Mouse (Mus musculus): ENCODE measurements around the gene Vmn1r117. TPM values are rescaled to one million over a fixed set of nuclear protein-coding genes. Genes with fewer than 3 reads are reported as not detected.
"Not testable (repeated sequence)": the region's sequence is repeated elsewhere in the genome, so short reads cannot be mapped to it uniquely, and the experiment has no call there.

The Vmn1r117 gene
- polyA plus RNA-seq (2012; rRNA removed) (not detected in 2 replicates), polyA plus RNA-seq (2014; fragmentation: Nextera tagmentation; extraction: Ambion mirVana) (not detected in 2 replicates)

DNA sequence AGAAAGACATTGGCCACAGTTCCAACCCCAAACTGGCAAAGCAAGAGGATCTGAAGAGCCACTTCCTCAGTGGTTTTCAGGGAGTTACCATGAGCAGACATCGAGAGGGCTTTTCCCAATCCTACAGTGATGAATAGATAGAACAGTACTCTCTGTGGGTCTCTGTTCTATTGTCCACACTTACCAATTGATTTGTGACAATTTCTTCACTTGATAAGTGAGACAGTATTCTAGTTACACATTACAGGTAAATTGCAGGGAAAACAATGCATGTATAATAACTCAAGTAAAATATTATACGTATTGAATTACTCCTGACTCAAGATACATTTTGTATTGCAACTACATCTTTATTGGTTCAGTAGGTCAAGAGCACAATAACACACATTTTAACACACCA lies at the start of gene Vmn1r117:
Vmn1r117 (minus strand) TSS at position 101 of the 400 bp plus-strand sequence.
- H3K4me3 ChIP-seq (ENCODE audit: insufficient read depth in 1 of 2, low read depth in 2 of 2, low read length in 2 of 2); H3K4me2 ChIP-seq (ENCODE audit: low read depth); H3K9ac ChIP-seq (replicated peaks); H3K4me1 ChIP-seq (replicated peaks; ENCODE audit: control insufficient read depth in 2 of 2, insufficient read depth in 2 of 2, low read length in 1 of 2); H3K27ac ChIP-seq; H3K9me3 ChIP-seq (ENCODE audit: control insufficient read depth, low read length); H3K27me3 ChIP-seq (ENCODE audit: control insufficient read depth, insufficient read depth, low read length); ATAC-seq (ENCODE audit: insufficient read depth); DNase-seq (ENCODE audit: low read depth in 3 of 3, low spot score in 3 of 3); H3K36me3 ChIP-seq (replicated peaks; ENCODE audit: control insufficient read depth, insufficient read depth, low read depth): not testable (repeated sequence)
- no CpG with 5 or more reads among the region's 2 CpGs for WGBS (ENCODE audit: insufficient replicate concordance)

DNA sequence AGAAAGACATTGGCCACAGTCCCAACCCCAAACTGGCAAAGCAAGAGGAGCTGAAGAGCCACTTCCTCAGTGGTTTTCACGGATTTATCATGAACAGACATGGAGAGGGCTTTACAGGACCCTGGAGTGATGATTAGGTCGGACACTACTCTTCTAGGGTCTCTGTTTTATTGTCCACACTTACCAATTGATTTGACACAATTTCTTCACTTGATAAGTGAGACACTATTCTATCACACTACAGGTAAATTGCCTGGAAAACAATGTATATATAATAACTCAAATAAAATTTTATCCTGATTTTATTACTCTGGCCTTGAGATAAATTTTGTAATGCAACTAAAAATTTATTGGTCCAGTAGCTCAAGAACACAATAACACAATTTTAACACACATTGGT lies 28.3 kb upstream of the Vmn1r117 start, which contains the start of gene Vmn1r118:
Vmn1r118 (minus strand) TSS at position 101 of the 400 bp plus-strand sequence.
- H3K9me3 ChIP-seq (ENCODE audit: control insufficient read depth, low read length); H3K27ac ChIP-seq; H3K4me1 ChIP-seq (replicated peaks; ENCODE audit: control insufficient read depth in 2 of 2, insufficient read depth in 2 of 2, low read length in 1 of 2); H3K9ac ChIP-seq (replicated peaks); H3K36me3 ChIP-seq (replicated peaks; ENCODE audit: control insufficient read depth, insufficient read depth, low read depth); H3K4me2 ChIP-seq (ENCODE audit: low read depth); H3K4me3 ChIP-seq (ENCODE audit: insufficient read depth in 1 of 2, low read depth in 2 of 2, low read length in 2 of 2); ATAC-seq (ENCODE audit: insufficient read depth); DNase-seq (ENCODE audit: low read depth in 3 of 3, low spot score in 3 of 3); H3K27me3 ChIP-seq (ENCODE audit: control insufficient read depth, insufficient read depth, low read length): not testable (repeated sequence)
- WGBS (ENCODE audit: insufficient replicate concordance) = no CpG with 5 or more reads among the region's 2 CpGs

DNA sequence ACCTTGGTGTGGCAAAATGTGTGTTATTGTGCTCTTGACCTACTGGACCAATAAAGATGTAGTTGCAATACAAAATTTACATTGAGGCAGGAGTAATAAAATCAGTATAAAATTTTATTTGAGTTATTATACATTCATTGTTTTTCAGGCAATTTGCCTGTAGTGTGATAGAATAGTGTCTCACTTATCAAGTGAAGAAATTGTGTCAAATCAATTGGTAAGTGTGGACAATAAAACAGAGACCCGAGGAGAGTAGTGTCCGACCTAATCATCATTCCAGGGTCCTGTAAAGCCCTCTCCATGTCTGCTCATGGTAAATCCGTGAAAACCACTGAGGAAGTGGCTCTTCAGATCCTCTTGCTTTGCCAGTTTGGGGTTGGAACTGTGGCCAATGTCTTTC lies 12.0 kb downstream of the Vmn1r117 start, which contains the start of gene Vmn1r116:
Vmn1r116 (plus strand) TSS at position 301 of the 400 bp plus-strand sequence.
- H3K4me2 ChIP-seq (ENCODE audit: low read depth); H3K27me3 ChIP-seq (ENCODE audit: control insufficient read depth, insufficient read depth, low read length); DNase-seq (ENCODE audit: low read depth in 3 of 3, low spot score in 3 of 3); H3K27ac ChIP-seq; H3K4me3 ChIP-seq (ENCODE audit: insufficient read depth in 1 of 2, low read depth in 2 of 2, low read length in 2 of 2); H3K9me3 ChIP-seq (ENCODE audit: control insufficient read depth, low read length); H3K4me1 ChIP-seq (replicated peaks; ENCODE audit: control insufficient read depth in 2 of 2, insufficient read depth in 2 of 2, low read length in 1 of 2); H3K36me3 ChIP-seq (replicated peaks; ENCODE audit: control insufficient read depth, insufficient read depth, low read depth); H3K9ac ChIP-seq (replicated peaks); ATAC-seq (ENCODE audit: insufficient read depth): not testable (repeated sequence)
- WGBS (ENCODE audit: insufficient replicate concordance) = 38% methylated on average over 3 of the region's 3 CpGs

DNA sequence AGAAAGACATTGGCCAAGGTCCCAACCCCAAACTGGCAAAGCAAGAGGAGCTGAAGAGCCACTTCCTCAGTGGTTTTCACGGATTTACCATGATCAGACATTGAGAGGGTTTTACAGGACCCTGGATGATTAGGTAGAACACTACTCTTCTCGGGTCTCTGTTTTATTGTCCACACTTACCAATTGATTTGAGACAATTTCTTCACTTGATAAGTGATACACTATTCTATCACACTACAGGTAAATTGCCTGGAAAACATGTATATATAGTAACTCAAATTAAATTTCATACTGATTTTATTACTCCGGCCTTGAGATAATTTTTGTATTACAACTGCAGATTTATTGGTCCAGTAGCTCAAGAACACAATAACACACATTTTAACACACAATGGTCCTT lies 39.0 kb downstream of the Vmn1r117 start, which contains the start of gene Vmn1r115:
Vmn1r115 (minus strand) TSS at position 101 of the 400 bp plus-strand sequence.
- not testable (repeated sequence) for ATAC-seq (ENCODE audit: insufficient read depth); H3K27ac ChIP-seq; H3K27me3 ChIP-seq (ENCODE audit: control insufficient read depth, insufficient read depth, low read length); DNase-seq (ENCODE audit: low read depth in 3 of 3, low spot score in 3 of 3); H3K4me2 ChIP-seq (ENCODE audit: low read depth); H3K9ac ChIP-seq (replicated peaks); H3K9me3 ChIP-seq (ENCODE audit: control insufficient read depth, low read length); H3K36me3 ChIP-seq (replicated peaks; ENCODE audit: control insufficient read depth, insufficient read depth, low read depth); H3K4me1 ChIP-seq (replicated peaks; ENCODE audit: control insufficient read depth in 2 of 2, insufficient read depth in 2 of 2, low read length in 1 of 2); H3K4me3 ChIP-seq (ENCODE audit: insufficient read depth in 1 of 2, low read depth in 2 of 2, low read length in 2 of 2)
- 83% methylated on average over 1 of the region's 3 CpGs for WGBS (ENCODE audit: insufficient replicate concordance)

Other genes starting within 250 kb of the Vmn1r117 start
- gene Vmn1r107, start 215.2 kb downstream of the Vmn1r117 start, polyA plus RNA-seq (2012; rRNA removed) = not detected in 2 replicates
- not detected in 2 replicates for gene Vmn1r107, start 215.2 kb downstream of the Vmn1r117 start, polyA plus RNA-seq (2014; fragmentation: Nextera tagmentation; extraction: Ambion mirVana)
- gene Vmn1r111, start 180.9 kb downstream of the Vmn1r117 start, polyA plus RNA-seq (2012; rRNA removed) = not detected in 2 replicates
- gene Vmn1r111, start 180.9 kb downstream of the Vmn1r117 start, polyA plus RNA-seq (2014; fragmentation: Nextera tagmentation; extraction: Ambion mirVana) = not detected in 2 replicates
- not detected in 2 replicates for gene Gm10668, start 153.5 kb downstream of the Vmn1r117 start, polyA plus RNA-seq (2012; rRNA removed)
- gene Gm10668, start 153.5 kb downstream of the Vmn1r117 start, polyA plus RNA-seq (2014; fragmentation: Nextera tagmentation; extraction: Ambion mirVana) = not detected in 2 replicates
- not detected in 2 replicates for gene Vmn1r112, start 112.9 kb downstream of the Vmn1r117 start, polyA plus RNA-seq (2012; rRNA removed)
- not detected in 2 replicates for gene Vmn1r112, start 112.9 kb downstream of the Vmn1r117 start, polyA plus RNA-seq (2014; fragmentation: Nextera tagmentation; extraction: Ambion mirVana)
- not detected in 2 replicates for gene Vmn1r113, start 96.8 kb downstream of the Vmn1r117 start, polyA plus RNA-seq (2012; rRNA removed)
- not detected in 2 replicates for gene Vmn1r113, start 96.8 kb downstream of the Vmn1r117 start, polyA plus RNA-seq (2014; fragmentation: Nextera tagmentation; extraction: Ambion mirVana)
- not detected in 2 replicates for gene Vmn1r114, start 71.9 kb downstream of the Vmn1r117 start, polyA plus RNA-seq (2012; rRNA removed)
- gene Vmn1r114, start 71.9 kb downstream of the Vmn1r117 start, polyA plus RNA-seq (2014; fragmentation: Nextera tagmentation; extraction: Ambion mirVana) = not detected in 2 replicates
- gene Vmn1r115, start 39.1 kb downstream of the Vmn1r117 start, polyA plus RNA-seq (2012; rRNA removed) = not detected in 2 replicates
- gene Vmn1r115, start 39.1 kb downstream of the Vmn1r117 start, polyA plus RNA-seq (2014; fragmentation: Nextera tagmentation; extraction: Ambion mirVana) = not detected in 2 replicates
- gene Vmn1r116, start 11.9 kb downstream of the Vmn1r117 start, polyA plus RNA-seq (2012; rRNA removed) = not detected in 2 replicates
- not detected in 2 replicates for gene Vmn1r116, start 11.9 kb downstream of the Vmn1r117 start, polyA plus RNA-seq (2014; fragmentation: Nextera tagmentation; extraction: Ambion mirVana)
- gene Vmn1r118, start 28.2 kb upstream of the Vmn1r117 start, polyA plus RNA-seq (2012; rRNA removed) = not detected in 2 replicates
- not detected in 2 replicates for gene Vmn1r118, start 28.2 kb upstream of the Vmn1r117 start, polyA plus RNA-seq (2014; fragmentation: Nextera tagmentation; extraction: Ambion mirVana)
- not detected in 2 replicates for gene Vmn1r119, start 128.3 kb upstream of the Vmn1r117 start, polyA plus RNA-seq (2012; rRNA removed)
- gene Vmn1r119, start 128.3 kb upstream of the Vmn1r117 start, polyA plus RNA-seq (2014; fragmentation: Nextera tagmentation; extraction: Ambion mirVana) = not detected in 2 replicates
- not detected in 2 replicates for gene Vmn1r120, start 169.7 kb upstream of the Vmn1r117 start, polyA plus RNA-seq (2012; rRNA removed)
- gene Vmn1r120, start 169.7 kb upstream of the Vmn1r117 start, polyA plus RNA-seq (2014; fragmentation: Nextera tagmentation; extraction: Ambion mirVana) = not detected in 2 replicates
- gene Vmn1r121, start 214.4 kb upstream of the Vmn1r117 start, polyA plus RNA-seq (2012; rRNA removed) = not detected in 2 replicates
- gene Vmn1r121, start 214.4 kb upstream of the Vmn1r117 start, polyA plus RNA-seq (2014; fragmentation: Nextera tagmentation; extraction: Ambion mirVana) = not detected in 2 replicates